Mouse (Mus musculus) kidney, embryonic 15.5 days (tissue): ENCODE results near the gene Ttc3. TPM values are rescaled to one million over a fixed set of nuclear protein-coding genes. Genes with fewer than 3 reads are reported as not detected.
"Not testable (repeated sequence)": the region's sequence is repeated elsewhere in the genome, so short reads cannot be mapped to it uniquely, and the experiment has no call there.

Experiments
- ATAC-seq: fragments of 200-750 bp; cut with Nextera tagmentation; replicated peaks from 2 replicates; pipeline ENCODE4 v1.8.0; 2017; ENCODE audit warnings: moderate TSS enrichment; ENCODE audit not compliant: low FRiP score
- H3K27ac ChIP-seq: fragments of 300-500 bp; sonication (generic); 2 replicates; pipeline ENCODE4 v1.5.1; 2015; ENCODE audit warnings: mild to moderate bottlenecking, inconsistent platforms
- H3K27me3 ChIP-seq: fragments of 300-500 bp; sonication (generic); 2 replicates; pipeline ENCODE4 v1.6.1; 2015; ENCODE audit warnings: inconsistent platforms
- H3K36me3 ChIP-seq: fragments of 300-500 bp; sonication (generic); 2 replicates; pipeline ENCODE4 v1.6.1; 2015; ENCODE audit warnings: inconsistent platforms
- H3K4me1 ChIP-seq: fragments of 300-500 bp; sonication (generic); 2 replicates; pipeline ENCODE4 v1.6.1; 2015; ENCODE audit warnings: inconsistent platforms
- H3K4me2 ChIP-seq: fragments of 300-500 bp; sonication (generic); 2 replicates; pipeline ENCODE4 v1.6.1; 2015; ENCODE audit warnings: moderate library complexity, mild to moderate bottlenecking, inconsistent platforms
- H3K4me3 ChIP-seq: fragments of 300-500 bp; sonication (generic); replicated peaks from 2 replicates; pipeline ENCODE4 v1.5.1; 2015; ENCODE audit warnings: mild to moderate bottlenecking, inconsistent platforms
- H3K9ac ChIP-seq: fragments of 300-500 bp; sonication (generic); 2 replicates; pipeline ENCODE4 v1.6.1; 2015; ENCODE audit warnings: mild to moderate bottlenecking, inconsistent platforms
- H3K9me3 ChIP-seq: fragments of 300-500 bp; sonication (generic); replicated peaks from 2 replicates; pipeline ENCODE4 v1.6.1; 2016; ENCODE audit warnings: inconsistent platforms
- WGBS: fragments of 180-500 bp; shearing (Covaris S2); methylation state at CpG from one replicate; pipeline ENCODE4 v1.1.7; 2015; ENCODE audit warnings: mixed read lengths; 5-methylcytosine and 5-hydroxymethylcytosine counted together
- polyA plus RNA-seq: library from polyadenylated mRNA; unstranded; fragments of >200 nt; fragmentation: Nextera tagmentation; extraction: Ambion mirVana; gene quantifications from 2 replicates; pipeline ENCODE4 v1.2.1, GENCODE M21; 2015

The Ttc3 gene
- polyA plus RNA-seq, 1 experiment from 2014 or later: 228 TPM

DNA sequence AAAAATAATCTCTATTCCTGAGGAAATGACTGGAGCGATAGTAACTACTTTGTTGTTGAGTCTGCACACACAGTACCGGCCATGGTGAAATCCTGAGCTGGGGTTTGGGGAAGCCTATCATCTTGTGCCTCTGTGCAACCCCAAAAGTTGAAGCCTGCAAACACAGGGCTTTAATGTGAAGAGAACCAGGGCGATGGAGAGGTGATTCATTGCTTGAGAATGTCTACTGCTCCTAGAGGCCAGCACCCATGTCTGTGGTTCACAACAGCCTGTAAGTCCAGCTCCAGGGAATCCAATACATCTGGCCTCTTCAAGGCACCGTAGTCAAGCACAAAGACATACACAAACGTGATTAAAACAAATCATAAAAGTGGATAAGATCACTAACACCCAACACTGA lies 116.9 kb downstream of the Ttc3 start:
- Histone ChIP-seq H3K27ac (no peak overlapping the region), H3K9ac (no peak overlapping the region), H3K27me3 (no peaks in the 10 kb centered on the region), H3K9me3 (no peaks in the 10 kb centered on the region), H3K4me2 (no peak overlapping the region), H3K4me3 (no peak overlapping the region), H3K4me1 (no peaks in the 10 kb centered on the region), H3K36me3 (no peaks in the 10 kb centered on the region)
- 76% methylated on average over 5 of the region's 5 CpGs for WGBS
- no peak for ATAC-seq

DNA sequence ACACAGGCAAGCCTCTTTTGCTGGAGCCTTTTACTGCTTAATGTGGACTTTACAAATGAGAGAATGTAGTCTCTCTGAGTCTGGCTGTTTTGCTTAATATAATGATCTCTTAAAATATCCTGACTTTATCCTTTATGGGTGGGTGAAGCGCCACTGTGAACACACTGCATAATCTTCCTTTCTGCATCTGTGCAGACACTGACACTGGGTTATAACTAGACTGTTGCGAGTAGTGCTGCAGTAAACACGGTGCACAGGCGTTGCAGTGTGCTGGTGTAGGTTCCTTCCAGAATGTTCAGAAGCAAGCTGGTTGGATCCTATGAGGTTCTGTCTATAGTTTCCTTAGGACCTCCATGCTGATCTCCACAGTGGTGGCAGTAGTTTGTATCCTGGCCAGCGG lies 118.9 kb downstream of the Ttc3 start:
- WGBS: 89% methylated on average over 5 of the region's 5 CpGs
- ATAC-seq: no peak
- H3K27ac ChIP-seq: no peak overlapping the region
- no peaks in the 10 kb centered on the region for H3K27me3 ChIP-seq
- no peaks in the 10 kb centered on the region for H3K4me1 ChIP-seq
- H3K9me3 ChIP-seq: no peaks in the 10 kb centered on the region
- no peak overlapping the region for H3K9ac ChIP-seq
- H3K4me3 ChIP-seq: no peak overlapping the region
- no peak overlapping the region for H3K4me2 ChIP-seq
- no peaks in the 10 kb centered on the region for H3K36me3 ChIP-seq

DNA sequence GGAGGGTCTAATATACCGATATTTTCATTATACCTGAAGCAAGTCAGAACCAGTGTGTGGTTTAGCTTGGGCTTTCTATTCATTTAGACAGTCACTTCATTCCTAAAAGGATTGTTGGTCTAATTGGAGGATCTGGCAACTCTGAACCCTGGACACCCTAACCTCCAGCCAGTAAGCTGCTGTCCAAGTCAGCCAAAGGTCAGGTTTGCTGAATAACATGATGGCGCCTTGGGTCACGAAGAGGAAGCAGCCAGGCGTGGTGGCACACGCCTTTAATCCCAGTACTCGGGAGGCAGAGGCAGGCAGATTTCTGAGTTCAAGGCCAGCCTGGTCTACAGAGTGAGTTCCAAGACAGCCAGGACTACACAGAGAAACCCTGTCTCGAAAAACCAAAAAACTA lies 126.8 kb downstream of the Ttc3 start:
- not testable (repeated sequence) for H3K9ac ChIP-seq, H3K9me3 ChIP-seq, ATAC-seq, H3K4me1 ChIP-seq, H3K4me2 ChIP-seq, H3K27me3 ChIP-seq, H3K4me3 ChIP-seq, H3K27ac ChIP-seq
- WGBS: 92% methylated on average over 7 of the region's 7 CpGs
- H3K36me3 ChIP-seq: peaks cover 63% of the 10 kb centered on the region

- Histone ChIP-seq H3K9me3 (no peaks in the 10 kb centered on the region), H3K4me1 (no peaks in the 10 kb centered on the region), H3K9ac (no peak overlapping the region), H3K4me2 (no peak overlapping the region), H3K27me3 (no peaks in the 10 kb centered on the region), H3K27ac (no peak overlapping the region), H3K36me3 (peaks cover 70% of the 10 kb centered on the region), H3K4me3 (no peak overlapping the region)
- no peak for ATAC-seq
- 85% methylated on average over 5 of the region's 5 CpGs for WGBS
Measured at GRCm38 (mm10) chr16:94497911-94498310, 127.5 kb downstream of the Ttc3 start.

- ATAC-seq: no peak
- H3K36me3 ChIP-seq: peaks cover 84% of the 10 kb centered on the region
- 90% methylated on average over 5 of the region's 5 CpGs for WGBS
Measured at GRCm38 (mm10) chr16:94504192-94504591, 133.8 kb downstream of the Ttc3 start.

GRCm38 (mm10) chr16:94507071-94507470 lies 136.7 kb downstream of the Ttc3 start:
- Histone ChIP-seq H3K4me2 (no peak overlapping the region), H3K4me3 (no peak overlapping the region), H3K27ac (no peak overlapping the region), H3K9me3 (no peaks in the 10 kb centered on the region), H3K9ac (no peak overlapping the region), H3K36me3 (peaks cover 82% of the 10 kb centered on the region), H3K4me1 (no peaks in the 10 kb centered on the region), H3K27me3 (no peaks in the 10 kb centered on the region)
- 95% methylated on average over 2 of the region's 2 CpGs for WGBS
- no peak for ATAC-seq

More at GRCm38 (mm10) chr16:94504192-94504591, 133.8 kb downstream of the Ttc3 start:
- Histone ChIP-seq H3K4me2 (no peak overlapping the region), H3K4me1 (no peaks in the 10 kb centered on the region), H3K9me3 (no peaks in the 10 kb centered on the region), H3K9ac (no peak overlapping the region), H3K27ac (no peak overlapping the region), H3K4me3 (no peak overlapping the region), H3K27me3 (no peaks in the 10 kb centered on the region)

DNA sequence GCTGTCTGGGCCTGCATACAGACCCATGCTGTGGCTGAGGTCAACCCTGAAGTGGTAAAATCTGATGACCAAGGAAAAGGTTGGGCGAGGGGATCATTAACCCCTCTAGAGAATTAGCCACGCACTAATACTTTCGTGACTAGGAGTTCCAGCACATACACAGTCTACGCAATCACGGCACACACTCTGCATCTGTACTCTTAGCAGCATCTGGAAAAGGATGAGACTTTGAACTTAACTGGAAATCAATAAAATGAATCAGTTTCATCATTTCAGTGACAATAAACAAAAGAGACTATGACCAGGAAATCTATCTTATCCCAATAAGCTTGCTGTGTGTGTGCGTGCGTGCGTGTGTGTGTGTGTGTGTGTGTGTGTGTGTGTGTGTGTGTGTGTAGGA lies 138.4 kb downstream of the Ttc3 start:
- Histone ChIP-seq H3K36me3 (peaks cover 77% of the 10 kb centered on the region), H3K27me3 (no peaks in the 10 kb centered on the region), H3K9ac (no peak overlapping the region), H3K4me3 (no peak overlapping the region), H3K4me2 (no peak overlapping the region), H3K4me1 (no peaks in the 10 kb centered on the region), H3K9me3 (no peaks in the 10 kb centered on the region), H3K27ac (no peak overlapping the region)
- WGBS: 86% methylated on average over 8 of the region's 8 CpGs
- ATAC-seq: no peak

DNA sequence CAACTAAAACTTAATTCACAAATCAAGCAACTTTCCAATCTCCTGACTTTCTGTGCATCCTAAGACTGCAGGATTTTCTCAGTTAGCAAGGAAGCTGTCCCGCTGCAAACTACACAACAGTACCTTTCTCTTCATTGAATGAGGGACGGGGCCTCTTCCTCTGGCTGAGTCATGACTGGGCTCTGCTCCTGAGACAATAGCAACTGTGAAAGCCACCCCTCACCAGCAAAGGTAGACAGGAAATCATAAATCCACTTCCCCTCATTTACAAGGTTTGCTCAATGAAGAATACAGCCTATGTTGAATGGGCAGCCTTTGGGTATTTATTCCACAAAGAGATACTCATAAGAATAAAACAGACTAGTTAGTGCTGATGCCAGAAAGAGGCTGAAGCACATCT lies 139.6 kb downstream of the Ttc3 start:
- Histone ChIP-seq H3K9ac (no peak overlapping the region), H3K9me3 (no peaks in the 10 kb centered on the region), H3K27me3 (no peaks in the 10 kb centered on the region), H3K4me2 (no peak overlapping the region), H3K4me1 (no peaks in the 10 kb centered on the region), H3K27ac (no peak overlapping the region), H3K4me3 (no peak overlapping the region), H3K36me3 (peaks cover 65% of the 10 kb centered on the region)
- WGBS: 83% methylated on average over 2 of the region's 2 CpGs
- ATAC-seq: no peak

DNA sequence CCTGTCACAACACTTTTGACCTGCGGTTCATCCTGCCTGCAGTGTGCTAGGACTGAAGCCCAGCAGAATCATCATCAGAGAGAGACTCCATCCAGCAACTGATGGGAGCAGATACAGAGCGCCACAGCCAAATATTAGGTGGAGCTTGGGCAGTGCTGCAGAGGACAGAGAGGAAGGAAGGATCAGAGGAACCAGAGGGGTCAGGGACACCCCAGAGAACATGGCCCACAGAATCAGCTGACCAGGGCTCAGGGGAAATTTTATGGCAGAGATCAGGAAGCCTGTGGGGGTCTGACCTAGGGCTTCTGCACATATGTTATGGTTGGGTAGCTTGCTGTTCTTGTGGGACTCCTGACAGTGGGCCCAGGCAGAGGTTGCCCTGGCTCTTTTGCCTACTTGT lies 147.2 kb downstream of the Ttc3 start:
- H3K4me1 ChIP-seq: peaks cover 24% of the 10 kb centered on the region; the same call in 1 of the 2 replicates
- H3K36me3 ChIP-seq: peaks cover 13% of the 10 kb centered on the region; the same call in 1 of the 2 replicates
- H3K4me3 ChIP-seq: no peak overlapping the region
- H3K9me3 ChIP-seq: no peaks in the 10 kb centered on the region
- 95% methylated on average over 2 of the region's 2 CpGs for WGBS
- H3K9ac ChIP-seq: no peak overlapping the region
- H3K27ac ChIP-seq: no peak overlapping the region
- H3K27me3 ChIP-seq: no peaks in the 10 kb centered on the region
- no peak overlapping the region for H3K4me2 ChIP-seq
- no peak for ATAC-seq

Other genes starting within 250 kb of the Ttc3 start
- gene Hlcs, start 57.0 kb upstream of the Ttc3 start, polyA plus RNA-seq: 10.6 and 10.9 TPM in 2 replicates
- 14.6 and 15.1 TPM in 2 replicates for gene Ripply3, start 42.2 kb upstream of the Ttc3 start, polyA plus RNA-seq
- 113 and 129 TPM in 2 replicates for gene Pigp, start 1.2 kb downstream of the Ttc3 start, polyA plus RNA-seq
- gene Vps26c, start 156.2 kb downstream of the Ttc3 start, polyA plus RNA-seq: 56.4 and 59.3 TPM in 2 replicates
- 8.7 and 9.7 TPM in 2 replicates for gene Dyrk1a, start 199.4 kb downstream of the Ttc3 start, polyA plus RNA-seq